ENCODE assay signal across 8 mouse cellular contexts in genomic region chr19:19343702-19344425, GRCm38 (mm10).
A peak's percentile ranks its signal among the peaks of the same experiment; 100 is the strongest.
DNase-seq lines count a peak whose midpoint lies in the region; ATAC-seq lines count a peak whose summit lies in the region.

No protein-coding gene starts in this region.

- ATAC-seq in forebrain, embryonic 11.5 days (replicated peaks; ENCODE audit: low FRiP score): peak; percentile 51; the same call in 1 of the 2 replicates
- peak; percentile 88 for ATAC-seq in hindbrain, embryonic 13.5 days (ENCODE audit: low FRiP score)
- peak; percentile 83 for ATAC-seq in midbrain, embryonic 14.5 days (ENCODE audit: low FRiP score, low TSS enrichment)
- no peak for ATAC-seq in liver, embryonic 12.5 days

- H3K4me3 ChIP-seq in forebrain, embryonic 11.5 days (ENCODE audit: low read depth, low read length): no peak overlapping the region
- no peak overlapping the region for H3K4me3 ChIP-seq in forebrain, embryonic 10.5 days
- H3K4me3 ChIP-seq in hindbrain, embryonic 13.5 days: no peak overlapping the region
- no peak overlapping the region for H3K4me3 ChIP-seq in midbrain, embryonic 14.5 days (replicated peaks; ENCODE audit: low read depth, low read length)
- H3K4me3 ChIP-seq in liver, embryonic 12.5 days: no peak overlapping the region

- no peaks in the 10 kb centered on the region for H3K4me1 ChIP-seq in forebrain, embryonic 11.5 days (replicated peaks; ENCODE audit: control insufficient read depth, insufficient read depth, low read length)
- H3K4me1 ChIP-seq in forebrain, embryonic 10.5 days: no peaks in the 10 kb centered on the region
- H3K4me1 ChIP-seq in hindbrain, embryonic 13.5 days (replicated peaks): peaks cover 8% of the 10 kb centered on the region; the same call in 1 of the 2 replicates
- H3K4me1 ChIP-seq in midbrain, embryonic 14.5 days (ENCODE audit: control insufficient read depth, insufficient read depth, low read length): peaks cover 8% of the 10 kb centered on the region; the same call in 1 of the 2 replicates
- no peaks in the 10 kb centered on the region for H3K4me1 ChIP-seq in liver, embryonic 12.5 days

- no peak for DNase-seq in forebrain, embryonic 11.5 days (ENCODE audit: low spot score)
- DNase-seq in forebrain, embryonic 10.5 days (ENCODE audit: extremely low spot score, low spot score): no peak
- DNase-seq in brain, adult 2 months (ENCODE audit: low read depth, low spot score): peak; percentile 69
- peak; percentile 87 for DNase-seq in midbrain, embryonic 14.5 days
- no peak for DNase-seq in liver
- DNase-seq in urinary bladder, postnatal 4 days (ENCODE audit: low spot score in 2 of 2): no peak

- no peaks in the 10 kb centered on the region for H3K9me3 ChIP-seq in forebrain, embryonic 11.5 days (ENCODE audit: control insufficient read depth, low read length)
- H3K9me3 ChIP-seq in forebrain, embryonic 10.5 days: no peaks in the 10 kb centered on the region
- H3K9me3 ChIP-seq in hindbrain, embryonic 13.5 days: no peaks in the 10 kb centered on the region
- H3K9me3 ChIP-seq in midbrain, embryonic 14.5 days (ENCODE audit: control insufficient read depth, low read length): no peaks in the 10 kb centered on the region
- no peaks in the 10 kb centered on the region for H3K9me3 ChIP-seq in liver, embryonic 12.5 days (replicated peaks)

- 70% methylated on average over 10 of the region's 10 CpGs for WGBS in forebrain, embryonic 11.5 days
- 82% methylated on average over 10 of the region's 10 CpGs for WGBS in forebrain, embryonic 10.5 days
- 46% methylated on average over 10 of the region's 10 CpGs for WGBS in hindbrain, embryonic 13.5 days
- WGBS in midbrain, embryonic 14.5 days: 26% methylated on average over 10 of the region's 10 CpGs
- 63% methylated on average over 10 of the region's 10 CpGs for WGBS in liver, embryonic 12.5 days (ENCODE audit: insufficient replicate concordance)

- H3K27me3 ChIP-seq in forebrain, embryonic 11.5 days (ENCODE audit: control insufficient read depth, insufficient read depth, low read length): no peaks in the 10 kb centered on the region
- H3K27me3 ChIP-seq in forebrain, embryonic 10.5 days (ENCODE audit: poor library complexity, severe bottlenecking): no peaks in the 10 kb centered on the region
- no peaks in the 10 kb centered on the region for H3K27me3 ChIP-seq in hindbrain, embryonic 13.5 days
- no peaks in the 10 kb centered on the region for H3K27me3 ChIP-seq in midbrain, embryonic 14.5 days (ENCODE audit: control insufficient read depth, insufficient read depth, low read length)
- H3K27me3 ChIP-seq in liver, embryonic 12.5 days (replicated peaks): no peaks in the 10 kb centered on the region

- no peak overlapping the region for H3K4me2 ChIP-seq in forebrain, embryonic 11.5 days (ENCODE audit: low read depth, low read length, severe bottlenecking)
- H3K4me2 ChIP-seq in hindbrain, embryonic 13.5 days: peak overlapping the region; percentile 11; the same call in 1 of the 2 replicates
- peak overlapping the region; percentile 31 for H3K4me2 ChIP-seq in midbrain, embryonic 14.5 days (ENCODE audit: low read length)
- H3K4me2 ChIP-seq in liver, embryonic 12.5 days: no peak overlapping the region

- no peak overlapping the region for H3K27ac ChIP-seq in forebrain, embryonic 11.5 days (ENCODE audit: low read depth, low read length)
- no peak overlapping the region for H3K27ac ChIP-seq in forebrain, embryonic 10.5 days
- no peak overlapping the region for H3K27ac ChIP-seq in hindbrain, embryonic 13.5 days
- no peak overlapping the region for H3K27ac ChIP-seq in midbrain, embryonic 14.5 days (replicated peaks; ENCODE audit: low read depth, low read length)
- H3K27ac ChIP-seq in liver, embryonic 12.5 days: no peak overlapping the region

- H3K9ac ChIP-seq in forebrain, embryonic 11.5 days (ENCODE audit: low read length): no peak overlapping the region
- H3K9ac ChIP-seq in hindbrain, embryonic 13.5 days: no peak overlapping the region
- H3K9ac ChIP-seq in midbrain, embryonic 14.5 days (replicated peaks; ENCODE audit: low read length): no peak overlapping the region
- H3K9ac ChIP-seq in liver, embryonic 12.5 days: no peak overlapping the region

- no peaks in the 10 kb centered on the region for H3K36me3 ChIP-seq in forebrain, embryonic 11.5 days (ENCODE audit: control insufficient read depth, insufficient read depth, low read length)
- no peaks in the 10 kb centered on the region for H3K36me3 ChIP-seq in forebrain, embryonic 10.5 days (replicated peaks)
- no peaks in the 10 kb centered on the region for H3K36me3 ChIP-seq in hindbrain, embryonic 13.5 days
- no peaks in the 10 kb centered on the region for H3K36me3 ChIP-seq in midbrain, embryonic 14.5 days (ENCODE audit: control insufficient read depth, insufficient read depth, low read length)
- no peaks in the 10 kb centered on the region for H3K36me3 ChIP-seq in liver, embryonic 12.5 days

Comparison
In these comparisons a context has a peak if more than half of its experiments do, and no peak if none do; other contexts are left out.
1. DNase-seq: peak in brain, adult 2 months (single experiment) and midbrain, embryonic 14.5 days (single experiment); none in forebrain, embryonic 11.5 days (single experiment), forebrain, embryonic 10.5 days (single experiment), liver (single experiment) and urinary bladder, postnatal 4 days (0 of 2).
2. H3K4me2 ChIP-seq: peak in hindbrain, embryonic 13.5 days (single experiment) and midbrain, embryonic 14.5 days (single experiment); none in forebrain, embryonic 11.5 days (single experiment) and liver, embryonic 12.5 days (single experiment).